Mouse (Mus musculus): ENCODE results near the gene Sympk.
A peak's percentile ranks its signal among the peaks of the same experiment; 100 is the strongest.

Gene Sympk

DNA sequence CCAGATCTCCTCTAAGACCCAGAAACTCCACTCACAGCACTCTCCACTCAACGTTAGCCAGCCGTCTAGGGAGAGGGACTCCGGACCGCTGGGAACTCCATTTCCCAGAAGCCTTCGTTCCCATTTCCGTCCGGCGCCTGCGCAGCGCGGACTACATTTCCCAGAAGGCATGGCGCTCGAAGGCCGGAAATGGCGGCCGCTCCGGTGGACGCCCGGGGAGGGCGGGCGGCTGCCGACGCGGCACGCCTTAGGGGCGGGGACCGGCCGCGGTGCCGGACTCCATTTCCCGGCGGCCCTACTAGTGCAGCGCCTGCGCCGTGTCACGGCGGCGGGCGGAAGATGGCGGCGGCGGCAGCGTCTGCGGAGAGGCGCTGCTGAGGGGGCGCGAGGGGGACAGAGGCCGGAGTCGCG, at the start of gene Sympk:
TSS of gene Sympk (plus strand) at position 282 of the 411 bp plus-strand sequence.
- DNase-seq, result peak; percentile 96

DNA sequence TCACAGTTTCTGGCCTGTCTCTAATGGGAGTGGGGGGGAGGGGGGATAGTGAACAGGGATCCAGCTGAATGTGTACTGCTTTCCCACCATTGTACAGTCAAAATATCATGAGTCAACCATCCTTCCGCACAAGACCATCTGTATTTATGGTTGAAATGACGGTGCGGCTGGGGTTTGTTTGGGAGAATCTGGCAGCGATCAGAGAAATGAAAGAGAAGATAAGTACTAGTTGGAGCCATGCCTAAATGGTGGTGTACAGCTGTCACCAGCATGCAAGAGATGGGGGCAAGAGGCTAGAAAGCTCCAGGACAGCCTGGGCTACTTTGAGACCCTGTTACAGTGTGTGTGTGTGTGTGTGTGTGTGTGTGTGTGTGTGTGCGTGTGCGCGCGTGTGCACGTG, 45.8 kb upstream of the Sympk start:
- no peak for DNase-seq

DNA sequence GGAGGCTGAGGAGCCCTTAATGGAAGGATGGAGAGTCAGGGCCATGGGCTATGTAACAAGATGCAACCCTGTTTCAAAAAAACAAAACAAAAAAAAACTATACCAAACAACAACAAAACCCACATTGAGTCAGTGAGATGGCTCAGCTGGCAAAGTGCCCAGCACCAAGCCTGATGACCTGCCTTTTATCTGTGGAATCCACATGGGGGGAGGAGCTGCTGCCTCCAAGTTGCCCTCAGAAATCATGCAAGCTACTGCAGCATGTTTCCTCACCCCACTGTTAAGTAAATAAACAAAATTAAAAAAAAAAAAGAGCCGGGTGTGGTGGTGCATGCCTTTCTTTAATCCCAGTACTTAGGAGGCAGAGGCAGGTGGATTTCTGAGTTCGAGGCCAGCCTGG, 37.7 kb upstream of the Sympk start:
- no peak for DNase-seq

DNA sequence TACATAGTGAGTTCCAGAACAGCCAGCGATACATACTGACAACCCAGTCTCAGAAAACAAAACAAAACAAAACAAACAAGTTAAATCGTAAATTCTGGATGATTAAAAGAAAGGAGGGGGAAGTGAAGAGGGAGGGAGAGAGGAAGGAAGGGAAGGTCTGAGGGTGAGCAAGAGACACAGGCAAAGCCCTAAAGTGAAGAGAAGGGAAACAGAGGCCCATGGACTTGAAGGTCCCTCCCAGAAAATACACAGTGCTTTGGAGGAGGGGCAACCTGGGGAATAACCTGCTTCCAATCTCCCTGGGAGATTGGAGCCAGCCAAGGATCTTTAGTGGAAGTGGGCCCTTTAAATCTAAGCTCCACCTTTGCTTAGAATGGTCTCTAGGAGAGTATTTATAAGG, 37.1 kb upstream of the Sympk start, which contains the start of gene Nanos2:
TSS of gene Nanos2 (plus strand) at position 301 of the 400 bp plus-strand sequence.
- DNase-seq, result no peak

DNA sequence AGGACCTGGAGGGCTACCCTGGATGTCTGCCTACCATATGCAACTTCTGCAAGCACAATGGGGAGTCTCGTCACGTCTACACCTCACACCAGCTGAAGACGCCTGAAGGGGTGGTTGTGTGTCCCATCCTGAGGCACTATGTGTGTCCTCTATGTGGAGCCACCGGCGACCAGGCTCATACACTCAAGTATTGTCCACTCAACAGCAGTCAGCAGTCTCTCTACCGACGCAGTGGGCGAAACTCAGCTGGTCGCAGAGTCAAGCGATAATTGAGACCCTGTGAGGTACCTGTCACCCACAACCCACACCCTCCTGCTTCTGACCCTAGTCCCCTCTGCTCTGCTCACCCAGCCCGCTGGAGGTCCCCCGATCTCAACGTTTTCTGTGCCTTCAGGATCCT, 36.4 kb upstream of the Sympk start:
- DNase-seq, result no peak

DNA sequence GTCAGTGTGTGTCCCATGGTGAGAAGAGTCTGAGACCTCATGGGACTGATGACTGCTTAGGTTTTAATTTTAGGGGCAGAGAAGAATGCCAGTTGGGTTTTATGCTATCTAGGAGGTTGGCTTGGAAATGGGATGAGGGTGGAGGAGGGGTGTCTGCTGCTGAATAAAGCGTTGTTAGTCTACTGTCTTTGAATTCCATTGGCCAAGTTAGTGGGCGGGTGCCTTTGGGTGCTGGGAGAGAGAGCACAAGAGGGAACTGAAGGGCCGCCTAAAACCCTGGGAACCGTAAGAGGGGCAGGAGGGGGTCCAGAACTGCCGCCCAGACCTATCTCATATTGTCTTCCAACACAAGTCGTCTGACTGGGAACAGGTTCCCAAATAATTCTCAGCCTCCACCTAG, 35.4 kb upstream of the Sympk start:
- no peak for DNase-seq

DNA sequence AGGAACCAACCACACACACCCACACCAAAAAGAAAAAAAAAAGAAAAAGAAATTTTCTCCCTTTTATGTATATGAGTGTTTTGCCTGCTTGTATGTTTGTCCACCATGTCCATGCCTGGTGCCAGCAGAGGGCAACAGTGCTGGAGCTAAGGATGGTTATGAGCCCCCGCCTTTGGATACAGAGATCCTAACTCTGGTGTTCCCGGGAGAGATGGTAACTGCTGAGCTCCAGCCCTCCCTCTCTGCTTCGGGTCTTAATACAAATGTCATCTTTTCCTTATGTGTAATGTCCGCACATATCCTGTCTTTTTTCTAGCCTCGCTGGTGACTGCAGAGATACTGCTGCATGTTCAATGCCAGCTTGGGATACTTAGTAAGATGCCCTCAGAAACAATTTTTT, 34.2 kb upstream of the Sympk start:
- DNase-seq, result no peak

DNA sequence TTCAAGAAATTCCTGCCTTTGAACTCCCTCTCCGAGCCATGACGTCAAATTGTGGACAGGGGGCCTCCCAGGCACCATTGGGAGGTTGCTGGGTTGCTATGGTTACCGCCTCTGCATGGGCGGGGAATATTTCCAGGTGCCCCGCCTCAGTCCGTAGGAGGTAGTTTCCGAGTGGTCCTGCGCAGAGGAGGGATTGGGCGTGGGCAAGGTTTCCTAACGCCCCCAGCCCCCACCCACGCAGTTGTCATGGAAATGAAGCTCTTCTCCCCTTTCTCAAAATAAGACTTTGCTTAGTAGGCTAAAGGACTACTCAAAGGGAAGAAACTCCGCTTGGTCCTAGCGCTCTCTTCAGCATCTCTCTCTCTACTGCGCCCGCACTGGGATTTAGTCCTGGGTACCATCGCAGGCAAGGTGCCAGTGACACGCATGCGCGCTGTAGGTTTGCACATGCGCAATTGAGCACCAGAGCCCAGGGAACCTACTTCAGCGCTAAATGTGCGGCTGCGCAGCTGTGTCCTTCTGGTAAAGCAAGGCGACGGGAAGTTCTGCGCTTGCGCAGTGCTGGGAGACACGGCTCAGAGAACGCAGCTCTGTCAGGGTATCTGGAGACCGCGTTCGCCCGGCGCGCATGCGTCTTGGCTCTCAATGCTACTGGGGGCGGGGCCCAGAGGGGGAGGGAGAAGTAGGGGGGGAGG, 33.4 kb upstream of the Sympk start, which contains the start of gene Mypop:
TSS of gene Mypop (plus strand) at position 645 of the 695 bp plus-strand sequence.
- DNase-seq, result peak; percentile 100

DNA sequence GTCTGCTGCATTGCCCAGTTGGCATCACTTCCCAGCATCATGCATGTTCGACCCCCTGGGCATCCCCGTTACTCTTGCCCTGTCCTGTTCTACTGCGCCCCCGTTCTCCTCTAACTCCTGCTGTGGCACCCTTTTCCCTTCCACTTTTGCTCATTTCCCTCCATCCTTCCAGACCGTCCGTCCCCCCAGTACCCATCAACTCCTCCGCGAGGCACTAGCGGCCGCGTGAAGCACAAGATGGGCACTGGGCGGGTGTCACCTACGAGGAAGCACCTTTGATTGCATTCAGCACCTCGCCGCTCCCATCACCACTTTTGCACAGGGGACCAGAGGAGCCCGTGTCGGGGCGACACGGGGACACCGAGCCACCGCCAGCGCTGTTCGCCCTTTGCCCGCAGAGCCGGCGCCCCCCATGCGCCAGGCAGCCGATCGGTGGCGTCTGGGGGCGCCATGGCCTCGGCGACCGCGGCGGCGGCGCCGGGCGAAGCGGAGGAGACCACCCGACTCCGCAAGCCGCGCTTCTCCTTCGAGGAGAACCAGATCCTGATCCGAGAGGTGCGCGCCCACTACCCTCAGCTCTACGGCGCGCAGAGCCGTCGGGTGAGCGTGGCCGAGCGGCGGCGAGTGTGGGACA, 32.4 kb upstream of the Sympk start:
- no peak for DNase-seq

DNA sequence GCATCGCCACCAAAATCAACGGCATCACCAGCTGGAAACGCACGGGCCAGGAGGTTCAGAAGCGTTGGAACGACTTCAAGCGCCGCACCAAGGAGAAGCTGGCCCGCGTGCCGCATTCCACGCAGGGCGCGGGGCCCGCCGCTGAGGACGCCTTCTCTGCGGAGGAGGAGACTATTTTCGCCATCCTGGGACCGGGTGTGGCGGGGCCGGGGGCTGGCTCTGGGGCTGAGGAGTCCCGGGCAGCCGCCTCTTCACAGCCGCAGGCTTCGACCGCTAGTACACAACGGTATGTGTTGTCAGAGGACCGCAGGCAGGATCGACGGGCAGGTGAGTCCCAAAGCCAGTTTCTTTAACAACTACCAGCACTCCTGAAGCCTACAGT, 31.9 kb upstream of the Sympk start:
- DNase-seq, result no peak

DNA sequence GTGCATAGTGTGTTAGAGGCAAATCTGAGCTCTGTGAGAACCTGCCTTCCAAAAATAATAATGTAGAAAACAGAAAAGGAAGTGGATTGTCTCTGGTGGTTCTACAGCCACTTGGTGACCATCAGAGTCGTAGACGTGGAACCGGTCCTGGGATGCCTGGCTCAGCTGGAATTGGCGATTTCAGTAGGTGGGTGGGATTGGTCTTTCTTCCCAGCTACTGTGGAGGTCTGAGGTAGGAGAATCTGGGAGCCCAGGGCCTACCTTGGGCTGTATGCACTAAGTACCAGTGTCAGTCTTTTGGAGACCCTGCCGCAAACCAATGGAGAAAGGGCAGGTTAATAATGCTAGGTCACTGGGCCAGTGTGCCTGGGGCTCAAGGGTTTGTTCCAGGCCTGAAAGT, 31.1 kb upstream of the Sympk start:
- no peak for DNase-seq

DNA sequence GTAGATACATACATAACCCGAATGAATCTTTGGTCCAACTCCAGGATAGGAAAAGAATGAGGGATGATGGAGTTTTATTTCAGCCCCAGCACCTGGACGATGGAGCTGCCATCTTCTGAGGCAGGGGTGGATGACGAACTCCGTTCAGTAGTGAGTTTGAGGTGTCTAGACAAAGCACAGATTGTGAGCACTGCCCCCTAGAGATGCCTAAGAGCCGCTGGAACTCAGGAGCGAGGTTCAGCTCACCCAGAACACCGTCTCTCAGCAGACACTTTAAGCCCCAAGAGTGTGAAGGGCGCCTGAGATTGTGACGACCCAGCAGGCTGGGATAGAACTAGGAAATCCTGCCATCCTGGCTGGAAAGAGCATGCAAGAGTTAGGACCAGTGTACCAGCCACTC, 25.3 kb upstream of the Sympk start:
- DNase-seq, result no peak

DNA sequence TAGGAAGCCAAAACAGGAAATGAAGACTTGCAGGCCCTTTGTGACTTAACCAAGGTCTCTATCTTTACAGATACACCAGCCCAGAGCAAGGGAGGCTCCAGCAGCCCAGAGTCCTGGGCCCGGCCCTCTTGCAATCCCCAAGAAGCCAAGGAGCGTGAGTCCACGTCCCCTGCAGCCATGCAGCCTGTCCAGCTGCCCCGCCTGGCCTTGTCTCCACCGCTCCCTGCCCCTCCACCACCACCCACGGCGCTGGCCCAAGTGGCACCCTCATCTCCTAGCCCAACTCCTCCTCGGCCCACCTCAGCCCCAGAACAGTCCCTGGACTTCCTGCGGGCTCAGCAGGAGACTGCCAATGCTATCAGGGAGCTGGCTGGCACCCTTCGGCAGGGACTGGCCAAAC, 23.8 kb upstream of the Sympk start:
- DNase-seq, result no peak

DNA sequence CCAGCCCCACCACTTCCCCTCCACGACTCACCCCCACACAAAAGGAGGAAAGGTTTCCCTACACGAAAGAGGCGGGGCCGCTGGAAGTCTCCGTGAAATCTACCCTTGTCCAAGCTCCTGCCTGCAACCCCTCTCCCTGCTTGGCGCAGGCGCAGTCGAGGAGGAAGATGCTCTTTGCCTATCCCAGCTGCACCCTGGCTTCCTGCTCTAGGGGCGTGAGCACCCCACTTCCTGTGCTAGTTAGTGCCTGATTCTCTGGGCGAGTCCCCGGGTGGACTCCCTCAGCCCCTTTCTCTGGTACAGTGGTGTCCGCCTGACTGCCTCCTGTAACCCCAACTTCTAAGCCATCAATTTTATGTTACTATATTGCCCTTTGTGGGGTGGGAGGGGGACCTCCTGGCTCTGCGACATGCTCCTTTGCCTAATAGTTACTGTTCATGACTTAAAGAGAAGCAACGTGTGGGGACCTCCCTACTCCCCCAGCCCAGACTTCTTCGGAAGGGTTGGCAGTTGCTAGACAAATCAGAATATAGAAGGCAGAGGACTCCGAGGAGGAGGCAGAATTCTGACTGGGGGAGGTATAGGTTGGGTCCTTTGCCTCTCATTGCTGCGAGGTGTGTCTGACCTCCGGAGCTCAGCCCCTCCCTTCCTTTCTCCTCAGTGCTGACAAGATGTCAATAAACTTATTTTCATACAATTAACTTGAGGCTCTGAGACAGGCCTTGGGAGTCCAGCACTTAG, 22.9 kb upstream of the Sympk start:
- DNase-seq, result peak; percentile 67

DNA sequence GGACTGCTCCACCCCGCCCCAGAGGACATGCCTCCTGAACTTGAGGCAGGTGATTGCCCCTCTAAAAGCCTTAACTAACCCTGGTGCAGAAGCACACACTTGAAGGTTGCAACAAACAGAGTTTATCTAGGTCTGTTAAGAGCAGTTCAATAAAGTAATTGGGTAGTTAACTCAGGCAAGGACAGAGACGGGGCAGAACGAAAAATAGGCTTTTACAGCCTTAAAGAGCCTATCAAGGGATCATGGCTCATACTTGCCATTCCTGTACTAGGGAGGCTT, 22.4 kb upstream of the Sympk start:
- no peak for DNase-seq

DNA sequence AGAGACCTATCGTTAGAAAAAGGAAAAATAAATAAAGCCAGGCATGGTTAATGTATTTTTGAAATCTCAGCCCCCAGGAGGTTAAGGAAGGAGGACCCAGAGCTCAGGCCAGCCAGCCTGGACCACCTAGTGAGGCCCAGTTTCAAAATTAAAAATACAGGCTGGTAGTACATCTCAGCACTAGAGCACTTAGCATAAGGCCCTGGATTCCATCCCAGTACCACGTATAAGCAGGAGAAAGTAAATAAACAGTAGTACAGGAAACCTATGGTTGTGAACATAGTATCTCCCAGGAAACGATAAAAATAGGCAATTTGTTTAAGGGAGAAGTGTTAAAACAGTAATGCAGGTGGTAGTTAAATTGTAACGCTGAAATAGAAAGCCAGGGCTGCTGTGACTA, 22.1 kb upstream of the Sympk start:
- DNase-seq, result no peak

DNA sequence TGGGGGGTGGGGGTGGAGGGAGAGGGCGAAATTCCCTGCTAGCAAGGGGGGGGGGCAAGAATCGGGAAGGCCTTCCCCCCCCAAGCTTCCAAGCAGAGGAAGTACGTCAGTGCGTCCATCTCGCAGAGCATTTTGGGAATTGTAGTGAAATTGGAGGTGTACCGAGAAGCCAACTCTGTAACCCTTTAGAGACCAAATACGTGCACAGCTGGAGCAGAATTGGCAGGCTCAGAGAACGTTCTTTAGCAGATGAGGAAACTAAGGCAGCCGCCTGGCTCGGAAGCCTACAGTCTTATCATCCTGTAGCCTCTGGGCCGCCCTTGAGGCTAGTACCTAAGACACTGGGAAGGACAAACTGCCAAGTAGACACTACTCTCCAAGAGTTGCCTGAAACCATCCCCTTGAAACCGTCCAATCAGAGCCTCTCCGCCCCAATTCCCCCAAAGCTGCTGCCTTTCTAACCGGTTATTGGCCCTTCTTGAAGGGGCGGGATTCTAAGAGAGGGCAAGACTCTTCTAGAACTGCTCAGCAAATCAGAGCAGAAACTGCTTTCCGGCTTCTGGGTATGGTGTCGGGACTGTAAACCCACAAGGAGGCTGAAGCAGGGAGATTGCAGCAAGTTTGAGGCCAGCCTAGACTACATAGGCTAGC, 21.2 kb upstream of the Sympk start:
- DNase-seq, result peak; percentile 92

DNA sequence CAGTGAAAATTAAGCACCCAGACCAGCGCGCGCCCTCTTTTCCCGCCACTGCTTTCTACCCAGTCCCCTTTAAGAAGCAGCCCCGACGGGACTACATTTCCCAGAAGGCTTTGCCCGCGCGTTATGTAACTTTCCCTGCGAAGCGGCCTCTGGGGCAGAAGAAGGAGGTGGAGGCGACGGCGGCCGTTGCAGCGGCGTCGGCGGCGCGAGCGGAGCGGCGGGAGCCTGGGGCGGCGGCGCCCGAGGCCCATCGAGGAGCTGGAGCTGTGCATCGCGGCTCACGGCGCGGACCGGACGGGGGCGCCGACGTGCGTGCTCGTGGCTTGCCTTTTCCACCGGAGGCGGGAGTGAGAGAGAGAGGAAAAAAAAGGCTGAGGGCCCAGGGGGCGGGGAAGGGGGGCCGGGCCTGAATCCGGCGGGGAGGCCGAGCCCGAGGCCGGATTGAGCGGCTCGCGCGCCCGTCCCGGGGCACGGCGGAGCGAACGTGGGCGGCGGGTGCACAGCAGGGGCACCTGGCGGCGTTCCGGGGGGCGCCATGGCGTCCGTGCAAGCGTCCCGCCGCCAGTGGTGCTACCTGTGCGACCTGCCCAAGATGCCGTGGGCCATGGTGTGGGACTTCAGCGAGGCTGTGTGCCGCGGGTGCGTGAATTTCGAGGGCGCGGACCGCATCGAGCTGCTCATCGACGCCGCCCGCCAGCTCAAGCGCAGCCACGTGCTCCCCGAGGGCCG, 20.1 kb upstream of the Sympk start, which contains the start of gene Irf2bp1:
TSS of gene Irf2bp1 (plus strand) at position 143 of the 729 bp plus-strand sequence.
- peak; percentile 97 for DNase-seq

DNA sequence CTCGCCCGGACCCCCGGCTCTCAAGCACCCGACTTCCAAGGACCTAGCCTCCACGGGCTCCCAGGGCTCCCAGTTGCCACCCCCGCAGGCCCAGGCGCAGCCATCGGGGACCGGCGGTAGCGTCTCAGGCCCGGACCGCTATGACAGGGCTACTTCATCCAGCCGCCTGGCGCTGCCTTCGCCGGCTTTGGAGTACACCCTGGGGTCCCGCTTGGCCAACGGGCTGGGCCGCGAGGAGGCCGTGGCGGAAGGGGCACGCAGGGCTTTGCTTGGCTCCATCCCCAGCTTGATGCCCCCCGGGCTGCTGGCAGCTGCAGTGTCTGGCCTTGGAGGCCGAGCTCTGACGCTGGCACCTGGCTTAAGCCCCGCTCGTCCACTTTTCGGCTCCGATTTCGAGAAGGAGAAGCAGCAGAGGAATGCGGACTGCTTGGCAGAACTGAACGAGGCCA, 19.5 kb upstream of the Sympk start:
- no peak for DNase-seq

DNA sequence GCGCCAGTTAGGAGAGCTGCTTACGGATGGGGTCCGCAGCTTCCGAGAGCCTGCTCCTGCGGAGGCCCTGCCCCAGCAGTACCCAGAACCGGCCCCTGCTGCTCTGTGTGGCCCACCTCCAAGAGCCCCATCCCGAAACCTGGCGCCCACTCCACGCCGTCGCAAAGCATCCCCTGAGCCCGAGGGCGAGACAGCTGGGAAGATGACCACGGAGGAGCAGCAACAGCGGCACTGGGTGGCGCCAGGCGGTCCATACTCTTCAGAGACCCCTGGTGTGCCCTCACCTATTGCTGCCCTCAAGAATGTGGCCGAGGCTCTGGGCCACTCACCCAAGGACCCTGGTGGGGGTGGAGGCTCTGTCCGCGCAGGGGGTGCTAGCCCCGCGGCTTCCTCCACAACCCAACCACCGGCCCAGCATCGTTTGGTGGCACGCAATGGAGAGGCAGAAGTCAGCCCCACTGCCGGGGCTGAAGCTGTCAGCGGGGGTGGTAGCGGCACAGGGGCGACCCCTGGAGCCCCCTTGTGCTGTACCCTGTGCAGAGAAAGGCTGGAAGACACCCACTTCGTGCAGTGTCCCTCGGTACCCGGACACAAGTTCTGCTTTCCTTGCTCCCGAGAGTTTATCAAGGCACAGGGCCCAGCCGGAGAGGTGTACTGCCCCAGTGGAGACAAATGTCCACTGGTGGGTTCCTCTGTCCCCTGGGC, 18.6 kb upstream of the Sympk start:
- DNase-seq, result no peak

DNA sequence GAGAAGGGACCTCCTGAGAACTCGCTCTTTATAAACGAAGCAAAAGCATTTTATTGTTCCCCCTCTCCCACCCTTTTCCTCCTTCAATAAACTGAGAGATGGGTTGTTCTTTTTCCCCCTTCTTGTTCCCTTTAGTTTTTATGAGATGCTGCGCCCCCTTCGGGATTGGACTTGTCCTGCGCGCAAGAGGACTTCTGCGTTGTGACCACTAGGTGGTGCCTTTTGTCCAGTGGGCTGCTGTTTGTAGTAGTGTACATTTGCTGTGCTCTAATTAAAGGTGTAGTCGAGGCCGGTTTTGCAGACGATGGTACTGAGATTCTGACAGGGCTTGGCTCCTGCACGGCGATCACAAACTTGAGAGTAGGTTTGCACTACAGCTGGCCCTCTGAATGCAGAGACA, 17.7 kb upstream of the Sympk start:
- peak; percentile 95 for DNase-seq
